Mouse (Mus musculus) ES-Bruce4 (cell line): Measurements from ENCODE around the gene Ccdc184.

ENCODE experiments used
- CTCF ChIP-seq: IDR thresholded peaks from one replicate; pipeline ENCODE4 v1.8.1; 2011; ENCODE audit warnings: low read depth, low read length
- EP300 ChIP-seq: IDR thresholded peaks from 2 replicates; pipeline ENCODE4 v1.6.1; 2011; ENCODE audit warnings: low read depth, low read length; ENCODE audit not compliant: insufficient read depth
- POLR2A ChIP-seq: IDR thresholded peaks from one replicate; pipeline ENCODE4 v1.8.1; 2011; ENCODE audit warnings: low read length; ENCODE audit not compliant: insufficient read depth

DNA sequence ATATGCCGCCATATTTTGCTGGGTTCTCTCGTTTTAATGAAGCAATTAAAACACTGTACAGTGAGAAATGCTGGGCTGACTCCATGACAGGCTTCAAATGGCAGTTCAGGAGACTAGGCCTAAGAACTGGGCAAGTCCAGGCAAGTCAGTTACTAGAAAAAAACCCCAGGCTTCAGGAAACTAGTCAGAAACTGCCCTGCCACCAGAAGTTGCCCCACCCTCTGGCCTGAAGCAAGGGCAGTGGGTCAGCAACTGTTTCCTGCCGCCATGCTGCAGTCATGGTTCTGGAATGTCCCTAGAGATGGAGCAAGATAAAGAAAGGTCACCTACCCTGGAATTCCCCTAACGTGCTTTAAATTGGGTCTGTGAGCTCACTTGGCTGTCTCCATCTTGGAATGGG is 11.0 kb upstream of the Ccdc184 start:
- TF ChIP-seq CTCF (no peak), EP300 (peak; percentile 99), POLR2A (no peak)
